Mouse (Mus musculus): ENCODE results near the gene Rln1. TPM values are rescaled to one million over a fixed set of nuclear protein-coding genes. Genes with fewer than 3 reads are reported as not detected.

Rln1 gene
- total RNA-seq, 1 experiment = 3.4 TPM

- in situ Hi-C loops (cut with MboI; ENCODE audit: low sequenced_read_pairs in 2 of 2, unreplicated experiment in 2 of 2) = no loop called here
- no peaks in the 10 kb centered on the region for H3K9me3 ChIP-seq (ENCODE audit: control insufficient read depth, insufficient read depth, low read depth, low read length)
- H3K9ac ChIP-seq (ENCODE audit: insufficient read depth, low read depth, low read length, poor library complexity, severe bottlenecking) = no peak overlapping the region
- no peak for TF ChIP-seq HCFC1 (IDR thresholded peaks at IDR 0.05; ENCODE audit: borderline replicate concordance, insufficient read depth, low read length)
- TF ChIP-seq ZC3H11A (IDR thresholded peaks at IDR 0.05; ENCODE audit: borderline replicate concordance, low read depth, low read length) = no peak
- TF ChIP-seq CHD2 (IDR thresholded peaks at IDR 0.05; ENCODE audit: low read depth, low read length) = no peak
- no peak for TF ChIP-seq MAFK (IDR thresholded peaks at IDR 0.05; ENCODE audit: insufficient read depth, low read depth, low read length)
- TF ChIP-seq ZNF384 (IDR thresholded peaks at IDR 0.05; ENCODE audit: low read depth, low read length) = no peak
- DNase-seq (ENCODE audit: low read depth, low spot score) = no peak
- peaks cover 0 to 3% of the 10 kb centered on the region in 2 experiments; a peak in 2 of 4 replicates for H3K4me1 ChIP-seq (ENCODE audit: control insufficient read depth in 2 of 2, insufficient read depth in 2 of 2, low read length in 2 of 2, poor library complexity in 1 of 2)
- no peak overlapping the region for H3K4me3 ChIP-seq (ENCODE audit: insufficient read depth in 1 of 2, low read depth in 1 of 2, low read length in 2 of 2, poor library complexity in 1 of 2, severe bottlenecking in 1 of 2)
- H3K27ac ChIP-seq (ENCODE audit: insufficient read depth, low read depth, low read length, poor library complexity, severe bottlenecking) = no peak overlapping the region
- no peaks in the 10 kb centered on the region for H3K36me3 ChIP-seq (ENCODE audit: control insufficient read depth, insufficient read depth, low read length, poor library complexity, severe bottlenecking)
Measured at GRCm38 (mm10) chr19:29291532-29291931, 42.9 kb downstream of the Rln1 start.

- no peaks in the 10 kb centered on the region for H3K9me3 ChIP-seq (ENCODE audit: control insufficient read depth, insufficient read depth, low read depth, low read length)
- no peak for DNase-seq (ENCODE audit: low read depth, low spot score)
- no peaks in the 10 kb centered on the region for H3K36me3 ChIP-seq (ENCODE audit: control insufficient read depth, insufficient read depth, low read length, poor library complexity, severe bottlenecking)
- H3K4me3 ChIP-seq (ENCODE audit: insufficient read depth in 1 of 2, low read depth in 1 of 2, low read length in 2 of 2, poor library complexity in 1 of 2, severe bottlenecking in 1 of 2) = no peak overlapping the region
- H3K9ac ChIP-seq (ENCODE audit: insufficient read depth, low read depth, low read length, poor library complexity, severe bottlenecking) = no peak overlapping the region
- TF ChIP-seq ZNF384 (IDR thresholded peaks at IDR 0.05; ENCODE audit: low read depth, low read length) = no peak
- TF ChIP-seq HCFC1 (IDR thresholded peaks at IDR 0.05; ENCODE audit: borderline replicate concordance, insufficient read depth, low read length) = no peak
- no peak for TF ChIP-seq CHD2 (IDR thresholded peaks at IDR 0.05; ENCODE audit: low read depth, low read length)
- TF ChIP-seq MAFK (IDR thresholded peaks at IDR 0.05; ENCODE audit: insufficient read depth, low read depth, low read length) = no peak
- no peak for TF ChIP-seq ZC3H11A (IDR thresholded peaks at IDR 0.05; ENCODE audit: borderline replicate concordance, low read depth, low read length)
- in situ Hi-C loops (cut with MboI; ENCODE audit: low sequenced_read_pairs in 2 of 2, unreplicated experiment in 2 of 2) = no loop called here
- no peak overlapping the region for H3K27ac ChIP-seq (ENCODE audit: insufficient read depth, low read depth, low read length, poor library complexity, severe bottlenecking)
- H3K4me1 ChIP-seq (ENCODE audit: control insufficient read depth in 2 of 2, insufficient read depth in 2 of 2, low read length in 2 of 2, poor library complexity in 1 of 2) = peaks cover 9% of the 10 kb centered on the region in 2 experiments; a peak in 2 of 4 replicates
Measured at GRCm38 (mm10) chr19:29287863-29288262, 46.6 kb downstream of the Rln1 start.

GRCm38 (mm10) chr19:29285451-29285869 is 49.0 kb downstream of the Rln1 start:
- H3K4me3 ChIP-seq (ENCODE audit: insufficient read depth in 1 of 2, low read depth in 1 of 2, low read length in 2 of 2, poor library complexity in 1 of 2, severe bottlenecking in 1 of 2) = peak overlapping the region; percentile 12 to 38; a peak in 3 of 4 replicates
- DNase-seq (ENCODE audit: low read depth, low spot score) = peak; percentile 36
- no peak for TF ChIP-seq ZNF384 (IDR thresholded peaks at IDR 0.05; ENCODE audit: low read depth, low read length)
- TF ChIP-seq MAFK (IDR thresholded peaks at IDR 0.05; ENCODE audit: insufficient read depth, low read depth, low read length) = no peak
- no peak for TF ChIP-seq HCFC1 (IDR thresholded peaks at IDR 0.05; ENCODE audit: borderline replicate concordance, insufficient read depth, low read length)
- no peak for TF ChIP-seq ZC3H11A (IDR thresholded peaks at IDR 0.05; ENCODE audit: borderline replicate concordance, low read depth, low read length)
- TF ChIP-seq CHD2 (IDR thresholded peaks at IDR 0.05; ENCODE audit: low read depth, low read length) = no peak
- in situ Hi-C loops (cut with MboI; ENCODE audit: low sequenced_read_pairs in 2 of 2, unreplicated experiment in 2 of 2) = no loop called here
- H3K36me3 ChIP-seq (ENCODE audit: control insufficient read depth, insufficient read depth, low read length, poor library complexity, severe bottlenecking) = no peaks in the 10 kb centered on the region
- no peaks in the 10 kb centered on the region for H3K9me3 ChIP-seq (ENCODE audit: control insufficient read depth, insufficient read depth, low read depth, low read length)
- peak overlapping the region; percentile 10; the same call in 1 of the 2 replicates for H3K9ac ChIP-seq (ENCODE audit: insufficient read depth, low read depth, low read length, poor library complexity, severe bottlenecking)
- H3K27ac ChIP-seq (ENCODE audit: insufficient read depth, low read depth, low read length, poor library complexity, severe bottlenecking) = peak overlapping the region; percentile 48
- peaks cover 9% of the 10 kb centered on the region in 2 experiments; a peak in 2 of 4 replicates for H3K4me1 ChIP-seq (ENCODE audit: control insufficient read depth in 2 of 2, insufficient read depth in 2 of 2, low read length in 2 of 2, poor library complexity in 1 of 2)

Other genes starting within 250 kb of the Rln1 start
- gene Rcl1, start 233.3 kb downstream of the Rln1 start, total RNA-seq (2012; rRNA removed) = 53.6 and 70.5 TPM in 2 replicates
- 5.1 and 12.2 TPM in 2 replicates for gene Jak2, start 82.8 kb downstream of the Rln1 start, total RNA-seq (2012; rRNA removed)
- gene Insl6, start 9.3 kb downstream of the Rln1 start, total RNA-seq (2012; rRNA removed) = 1.7 and 3.2 TPM in 2 replicates
- 13.6 and 15.7 TPM in 2 replicates for gene Plgrkt, start 32.7 kb upstream of the Rln1 start, total RNA-seq (2012; rRNA removed)
- 0.58 and 0.62 TPM in 2 replicates for gene Cd274, start 32.8 kb upstream of the Rln1 start, total RNA-seq (2012; rRNA removed)
- gene Pdcd1lg2, start 76.2 kb upstream of the Rln1 start, total RNA-seq (2012; rRNA removed) = not detected in 2 replicates
- 30.7 and 37.4 TPM in 2 replicates for gene Ric1, start 187.6 kb upstream of the Rln1 start, total RNA-seq (2012; rRNA removed)

All from ES-E14 (cell line).